Mouse (Mus musculus): ENCODE results near the gene Vmn1r48.
"Not testable (repeated sequence)": the region's sequence is repeated elsewhere in the genome, so short reads cannot be mapped to it uniquely, and the experiment has no call there.

Gene Vmn1r48

GRCm38 (mm10) chr6:90036741-90037140 is at the start of gene Vmn1r48:
Gene Vmn1r48 (minus strand): TSS chr6:90036841.
- not testable (repeated sequence) for DNase-seq (ENCODE audit: low spot score)

- DNase-seq (ENCODE audit: low spot score) = no peak
Measured at GRCm38 (mm10) chr6:90078406-90078805, 41.8 kb upstream of the Vmn1r48 start, which contains the start of gene Vmn1r49. Gene Vmn1r49 (minus strand): TSS chr6:90078506.

- not testable (repeated sequence) for DNase-seq (ENCODE audit: low spot score)
Measured at GRCm38 (mm10) chr6:90015847-90016246, 20.8 kb downstream of the Vmn1r48 start, which contains the start of gene Vmn1r47. Gene Vmn1r47 (plus strand): TSS chr6:90016147.

- DNase-seq (ENCODE audit: low spot score) = no peak
Measured at GRCm38 (mm10) chr6:89985989-89986388, 50.7 kb downstream of the Vmn1r48 start.

All from embryo, embryonic 10 days (tissue).